Mouse (Mus musculus) forebrain, embryonic 15.5 days (tissue): ENCODE results near the gene Zfp575. TPM values are rescaled to one million over a fixed set of nuclear protein-coding genes. Genes with fewer than 3 reads are reported as not detected.

ENCODE experiments used
- ATAC-seq: fragments of 200-750 bp; cut with Nextera tagmentation; replicated peaks from 2 replicates; pipeline ENCODE4 v1.8.0; 2017; ENCODE audit warnings: mild to moderate bottlenecking, moderate TSS enrichment, moderate library complexity
- H3K27ac ChIP-seq: fragments of 300-500 bp; sonication (generic); replicated peaks from 2 replicates; pipeline ENCODE4 v1.5.1; 2015; ENCODE audit warnings: mild to moderate bottlenecking, inconsistent platforms
- H3K27me3 ChIP-seq: fragments of 300-500 bp; sonication (generic); 2 replicates; pipeline ENCODE4 v1.6.1; 2015; ENCODE audit warnings: inconsistent platforms
- H3K36me3 ChIP-seq: fragments of 300-500 bp; sonication (generic); 2 replicates; pipeline ENCODE4 v1.6.1; 2015; ENCODE audit warnings: mild to moderate bottlenecking, inconsistent platforms
- H3K4me1 ChIP-seq: fragments of 300-500 bp; sonication (generic); 2 replicates; pipeline ENCODE4 v1.6.1; 2015; ENCODE audit warnings: inconsistent platforms
- H3K4me2 ChIP-seq: fragments of 300-500 bp; sonication (generic); replicated peaks from 2 replicates; pipeline ENCODE4 v1.6.1; 2015; ENCODE audit warnings: mild to moderate bottlenecking, inconsistent platforms
- H3K4me3 ChIP-seq: fragments of 300-500 bp; sonication (generic); 2 replicates; pipeline ENCODE4 v1.5.1; 2015; ENCODE audit warnings: mild to moderate bottlenecking, inconsistent platforms
- H3K9ac ChIP-seq: fragments of 300-500 bp; sonication (generic); replicated peaks from 2 replicates; pipeline ENCODE4 v1.6.1; 2015; ENCODE audit warnings: mild to moderate bottlenecking, inconsistent platforms
- H3K9me3 ChIP-seq: fragments of 300-500 bp; sonication (generic); 2 replicates; pipeline ENCODE4 v1.6.1; 2016; ENCODE audit warnings: inconsistent platforms
- WGBS: fragments of 180-500 bp; shearing (Covaris S2); methylation state at CpG from one replicate; pipeline ENCODE4 v1.1.7; 2015; ENCODE audit warnings: mixed read lengths; 5-methylcytosine and 5-hydroxymethylcytosine counted together
- polyA plus RNA-seq: library from polyadenylated mRNA; unstranded; fragments of >200 nt; fragmentation: Nextera tagmentation; extraction: Ambion mirVana; gene quantifications from 2 replicates; pipeline ENCODE4 v1.2.1, GENCODE M21; 2015

Zfp575 gene
- polyA plus RNA-seq, 1 experiment from 2014 or later, result 11.6 TPM

DNA sequence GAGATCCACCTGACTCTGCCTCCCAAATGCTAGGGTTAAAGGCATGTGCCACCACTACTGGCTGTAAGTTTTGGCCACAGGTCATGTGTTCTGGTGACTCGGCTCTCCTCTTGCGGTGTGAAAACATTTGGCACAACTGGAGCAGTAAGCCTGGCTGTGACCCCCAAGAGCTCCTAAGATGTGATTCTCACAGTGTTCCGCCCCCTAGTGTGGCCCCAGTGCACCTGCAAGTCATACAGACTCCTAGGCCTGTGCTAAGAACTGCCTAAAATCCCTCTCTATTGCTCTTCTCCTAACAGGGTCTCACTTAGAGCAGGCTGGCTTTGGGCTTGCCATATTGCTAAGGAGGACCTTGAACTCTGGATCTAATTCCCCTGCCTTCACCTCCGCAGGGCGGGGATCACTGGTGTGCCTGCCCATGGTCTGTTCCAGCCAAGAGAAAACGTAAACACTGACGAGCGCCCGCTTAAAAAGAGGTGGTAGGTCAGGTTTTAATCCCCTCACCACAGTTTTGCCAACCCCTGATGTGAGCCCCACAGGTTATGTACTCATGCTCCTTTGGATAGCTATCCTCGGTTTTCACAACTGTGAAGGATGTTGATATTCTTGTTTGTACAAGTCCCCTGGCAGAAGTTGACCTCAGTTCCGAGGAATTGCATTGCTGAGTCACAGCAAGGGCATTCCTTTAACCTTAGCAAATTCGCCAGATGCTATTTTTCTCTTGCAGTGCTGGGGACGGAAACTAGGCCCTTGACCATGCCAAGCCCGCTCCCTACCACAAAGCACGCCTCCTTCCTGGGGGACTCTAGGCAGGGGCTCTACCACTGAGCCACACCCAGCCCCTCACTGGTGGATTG lies 12.0 kb upstream of the Zfp575 start:
- Histone ChIP-seq H3K4me1 (peaks cover 5% of the 10 kb centered on the region), H3K4me3 (no peak overlapping the region), H3K9ac (no peak overlapping the region), H3K27ac (no peak overlapping the region), H3K36me3 (no peaks in the 10 kb centered on the region), H3K4me2 (no peak overlapping the region), H3K9me3 (no peaks in the 10 kb centered on the region), H3K27me3 (no peaks in the 10 kb centered on the region)
- no peak for ATAC-seq
- 77% methylated on average over 15 of the region's 15 CpGs for WGBS

DNA sequence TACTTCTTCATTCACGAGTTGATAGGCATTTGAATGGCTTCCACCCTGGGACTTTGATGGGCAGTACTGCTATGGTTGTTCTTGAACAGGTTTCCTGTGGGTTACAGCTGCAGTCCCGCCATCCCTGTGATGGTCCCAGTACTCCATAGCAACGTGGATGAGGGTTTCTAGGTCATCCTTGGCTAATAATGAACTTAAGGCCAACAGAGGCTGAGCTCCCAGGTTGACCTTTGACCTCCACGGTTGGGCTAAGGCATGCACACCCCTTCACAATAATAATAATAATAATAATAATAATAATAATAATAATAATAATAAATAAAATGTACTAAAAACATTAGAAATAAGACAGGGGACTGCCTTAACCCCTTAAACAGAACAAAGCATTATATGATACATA lies 10.7 kb upstream of the Zfp575 start:
- ATAC-seq, result no peak
- no peak overlapping the region for H3K4me2 ChIP-seq
- no peaks in the 10 kb centered on the region for H3K36me3 ChIP-seq
- no peak overlapping the region for H3K9ac ChIP-seq
- no peak overlapping the region for H3K27ac ChIP-seq
- H3K4me3 ChIP-seq, result no peak overlapping the region
- no peaks in the 10 kb centered on the region for H3K27me3 ChIP-seq
- peaks cover 16% of the 10 kb centered on the region for H3K4me1 ChIP-seq
- WGBS, result 72% methylated on average over 4 of the region's 4 CpGs
- H3K9me3 ChIP-seq, result no peaks in the 10 kb centered on the region

GRCm38 (mm10) chr7:24595464-24595863 lies 8.0 kb upstream of the Zfp575 start:
- Histone ChIP-seq H3K27me3 (no peaks in the 10 kb centered on the region), H3K4me2 (no peak overlapping the region), H3K4me3 (no peak overlapping the region), H3K27ac (no peak overlapping the region), H3K4me1 (peaks cover 20% of the 10 kb centered on the region), H3K9me3 (no peaks in the 10 kb centered on the region), H3K36me3 (no peaks in the 10 kb centered on the region), H3K9ac (no peak overlapping the region)
- 83% methylated on average over 2 of the region's 2 CpGs for WGBS
- ATAC-seq, result no peak

DNA sequence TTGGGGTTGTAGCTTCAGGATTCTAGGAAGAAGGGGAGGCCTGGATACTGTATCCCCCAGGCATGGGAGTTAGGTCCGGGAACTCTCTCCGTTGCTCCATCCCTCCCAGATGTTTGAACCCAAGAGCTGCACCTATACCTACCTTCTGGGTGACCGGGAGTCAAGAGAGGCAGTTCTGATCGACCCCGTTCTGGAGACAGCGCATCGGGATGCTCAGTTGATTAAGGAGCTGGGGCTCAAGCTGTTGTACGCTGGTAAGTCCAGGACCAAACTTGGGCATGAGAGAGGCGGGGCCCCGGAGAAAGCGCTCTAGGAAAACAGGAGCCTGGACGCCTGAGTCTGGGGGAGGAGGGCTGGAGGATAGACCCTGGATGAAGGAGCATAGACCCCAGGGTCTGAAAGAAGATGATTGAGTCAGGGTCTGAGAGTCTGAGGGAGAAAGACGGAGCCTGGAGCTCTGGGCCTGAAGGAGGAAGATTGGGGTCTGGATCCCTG lies 6.9 kb upstream of the Zfp575 start:
- H3K4me2 ChIP-seq, result peak overlapping the region; percentile 84
- peaks cover 20% of the 10 kb centered on the region for H3K4me1 ChIP-seq
- H3K9ac ChIP-seq, result peak overlapping the region; percentile 69
- no peaks in the 10 kb centered on the region for H3K27me3 ChIP-seq
- peak overlapping the region; percentile 64 for H3K4me3 ChIP-seq
- no peak overlapping the region for H3K27ac ChIP-seq
- no peaks in the 10 kb centered on the region for H3K9me3 ChIP-seq
- H3K36me3 ChIP-seq, result no peaks in the 10 kb centered on the region
- 3% methylated on average over 13 of the region's 13 CpGs for WGBS
- 0 out of 2 replicates have a peak, but pooled peaks have one; percentile 17 for ATAC-seq

DNA sequence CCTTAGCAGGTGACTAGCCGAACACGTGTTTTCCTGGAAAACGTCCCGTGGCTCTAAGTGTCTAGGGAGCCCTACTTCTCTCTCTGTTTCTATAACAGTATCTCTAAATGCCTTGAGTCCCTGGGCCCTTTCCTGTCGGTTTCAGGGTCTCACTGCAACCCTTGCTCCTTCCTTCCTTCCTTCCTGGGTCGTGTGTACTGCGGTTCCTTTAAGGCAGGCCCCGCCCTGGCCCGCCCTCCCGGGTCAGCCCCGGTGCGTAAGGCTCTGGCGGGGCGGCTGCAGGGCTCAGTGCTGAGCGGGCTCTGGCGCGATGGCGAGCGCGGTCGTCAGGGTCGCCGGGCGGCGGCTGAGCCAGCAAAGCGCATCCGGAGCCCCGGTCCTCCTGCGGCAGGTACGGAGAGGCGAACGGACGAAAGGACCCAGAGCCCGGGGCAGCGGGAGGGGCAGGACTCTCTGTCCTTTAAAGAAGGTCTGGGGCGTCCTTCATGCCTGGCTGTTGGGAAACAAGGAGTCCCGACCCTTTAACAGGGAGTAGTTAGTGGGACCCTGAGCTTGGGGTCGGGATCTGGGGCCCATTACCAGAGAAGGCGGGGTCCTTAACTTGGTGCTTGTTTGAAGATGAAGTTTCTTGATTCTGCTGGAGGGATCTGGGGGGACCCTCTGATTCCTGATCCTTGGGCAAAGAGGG lies 6.3 kb upstream of the Zfp575 start:
- Histone ChIP-seq H3K9me3 (no peaks in the 10 kb centered on the region), H3K36me3 (no peaks in the 10 kb centered on the region), H3K27ac (no peak overlapping the region), H3K4me1 (peaks cover 20% of the 10 kb centered on the region), H3K9ac (peak overlapping the region; percentile 69), H3K4me3 (peak overlapping the region; percentile 64), H3K4me2 (peak overlapping the region; percentile 84), H3K27me3 (no peaks in the 10 kb centered on the region)
- 2% methylated on average over 39 of the region's 39 CpGs for WGBS
- ATAC-seq, result peak; percentile 93

DNA sequence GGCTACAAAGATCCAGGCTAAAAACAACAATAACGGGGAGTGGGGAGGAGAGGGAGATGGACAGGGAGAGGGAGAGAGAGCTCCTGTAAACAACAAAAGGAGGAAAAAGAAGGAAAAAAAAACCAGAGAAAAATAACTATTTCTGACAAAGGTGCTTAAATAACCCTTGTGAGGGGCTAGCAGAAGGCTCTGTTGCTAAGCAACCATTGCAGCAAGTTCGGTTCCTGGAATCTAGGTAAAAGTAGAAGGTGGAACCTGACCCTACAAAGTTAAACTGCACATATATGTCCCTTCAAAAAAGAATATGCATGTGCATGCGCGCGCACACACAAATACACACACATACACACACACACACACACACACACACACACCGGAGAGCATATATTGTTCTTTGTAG lies 5.3 kb upstream of the Zfp575 start:
- Histone ChIP-seq H3K27ac (no peak overlapping the region), H3K4me2 (no peak overlapping the region), H3K36me3 (no peaks in the 10 kb centered on the region), H3K9me3 (no peaks in the 10 kb centered on the region), H3K9ac (no peak overlapping the region), H3K27me3 (no peaks in the 10 kb centered on the region), H3K4me3 (no peak overlapping the region), H3K4me1 (peaks cover 21% of the 10 kb centered on the region)
- WGBS, result 69% methylated on average over 6 of the region's 6 CpGs
- ATAC-seq, result no peak

DNA sequence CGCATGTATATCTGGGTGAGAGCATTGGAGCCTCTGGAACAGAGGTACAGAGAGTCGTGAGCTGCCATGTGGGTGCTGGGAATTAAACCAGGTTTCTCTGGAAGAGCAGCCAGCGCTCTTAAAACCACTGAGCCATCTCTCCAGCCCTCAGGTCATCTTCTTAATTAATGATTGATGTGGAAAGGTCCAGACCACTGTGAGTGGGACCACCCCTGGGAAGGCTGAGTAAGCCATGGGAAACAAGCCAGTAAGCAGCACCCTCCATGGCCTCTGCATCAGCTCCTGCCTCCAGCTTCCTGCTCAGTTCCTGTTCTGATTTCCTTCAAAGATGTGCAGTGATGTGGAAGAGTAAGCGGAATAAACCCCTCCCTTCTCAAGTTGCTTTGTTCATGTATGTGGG lies 4.7 kb upstream of the Zfp575 start:
- no peak overlapping the region for H3K9ac ChIP-seq
- WGBS, result 56% methylated on average over 4 of the region's 4 CpGs
- H3K27ac ChIP-seq, result no peak overlapping the region
- H3K4me1 ChIP-seq, result peaks cover 24% of the 10 kb centered on the region
- ATAC-seq, result no peak
- H3K4me3 ChIP-seq, result no peak overlapping the region
- no peak overlapping the region for H3K4me2 ChIP-seq
- H3K36me3 ChIP-seq, result no peaks in the 10 kb centered on the region
- H3K9me3 ChIP-seq, result no peaks in the 10 kb centered on the region
- no peaks in the 10 kb centered on the region for H3K27me3 ChIP-seq

GRCm38 (mm10) chr7:24591735-24592134 lies 4.3 kb upstream of the Zfp575 start:
- Histone ChIP-seq H3K9ac (no peak overlapping the region), H3K36me3 (no peaks in the 10 kb centered on the region)
- WGBS, result 82% methylated on average over 5 of the region's 5 CpGs

GRCm38 (mm10) chr7:24588336-24588735 lies 895 bp upstream of the Zfp575 start:
- Histone ChIP-seq H3K9ac (no peak overlapping the region), H3K27ac (no peak overlapping the region), H3K4me3 (no peak overlapping the region), H3K27me3 (peaks cover 20% of the 10 kb centered on the region), H3K36me3 (no peaks in the 10 kb centered on the region), H3K4me2 (no peak overlapping the region), H3K4me1 (peaks cover 17% of the 10 kb centered on the region), H3K9me3 (no peaks in the 10 kb centered on the region)
- ATAC-seq, result no peak
- 87% methylated on average over 13 of the region's 13 CpGs for WGBS

More at GRCm38 (mm10) chr7:24591735-24592134, 4.3 kb upstream of the Zfp575 start:
- no peak overlapping the region for H3K4me3 ChIP-seq
- no peaks in the 10 kb centered on the region for H3K9me3 ChIP-seq
- H3K4me2 ChIP-seq, result no peak overlapping the region
- ATAC-seq, result no peak
- no peak overlapping the region for H3K27ac ChIP-seq
- H3K4me1 ChIP-seq, result peaks cover 28% of the 10 kb centered on the region
- peaks cover under 1% of the 10 kb centered on the region for H3K27me3 ChIP-seq

DNA sequence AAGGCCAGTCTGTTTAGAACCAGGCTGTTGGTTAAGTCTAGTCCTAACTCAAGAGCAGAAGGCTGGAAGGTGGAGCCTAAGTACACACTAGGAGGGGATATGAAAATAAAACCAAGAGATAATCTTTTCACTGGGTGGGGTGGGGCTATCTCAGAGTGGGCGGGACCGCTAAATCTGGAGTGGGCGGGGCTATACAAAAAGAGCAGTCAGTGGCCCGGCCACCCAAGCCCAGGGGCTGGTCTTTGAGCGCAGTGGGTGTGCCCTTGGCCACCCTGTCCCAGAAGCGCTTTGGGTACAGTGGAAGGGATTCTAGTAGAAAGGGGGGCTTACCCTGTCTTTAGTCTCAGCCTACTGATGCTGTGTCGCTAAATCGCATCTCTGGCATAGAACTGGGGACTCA lies 613 bp downstream of the Zfp575 start:
- no peak overlapping the region for H3K27ac ChIP-seq
- no peaks in the 10 kb centered on the region for H3K9me3 ChIP-seq
- 8% methylated on average over 8 of the region's 8 CpGs for WGBS
- H3K4me1 ChIP-seq, result peaks cover 10% of the 10 kb centered on the region; the same call in 1 of the 2 replicates
- peak; percentile 61 for ATAC-seq
- H3K27me3 ChIP-seq, result peaks cover 20% of the 10 kb centered on the region
- H3K9ac ChIP-seq, result peak overlapping the region; percentile 83
- no peaks in the 10 kb centered on the region for H3K36me3 ChIP-seq
- peak overlapping the region; percentile 66 for H3K4me2 ChIP-seq
- peak overlapping the region; percentile 58 for H3K4me3 ChIP-seq

GRCm38 (mm10) chr7:24585995-24586394 lies 1.4 kb downstream of the Zfp575 start:
- no peak overlapping the region for H3K4me3 ChIP-seq

DNA sequence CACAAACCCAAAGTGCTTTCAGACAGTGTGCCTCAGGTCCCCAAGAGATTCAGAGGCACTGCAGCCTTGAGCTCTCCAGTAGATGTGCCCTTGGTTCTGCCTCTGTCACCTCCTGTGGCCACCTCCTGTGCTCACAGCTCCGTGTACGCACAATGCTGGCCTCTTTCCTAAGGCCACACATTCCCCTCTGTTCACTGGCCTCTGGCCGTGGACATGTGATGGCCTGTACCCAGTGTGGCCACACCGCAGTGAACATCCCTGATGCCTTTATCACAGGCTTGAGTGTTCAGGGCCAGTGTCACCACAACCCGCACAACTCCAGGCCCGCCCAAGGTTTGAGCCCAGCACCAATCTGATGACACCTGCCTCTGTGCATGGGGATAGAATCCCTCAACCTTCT lies 2.6 kb downstream of the Zfp575 start:
- H3K4me2 ChIP-seq, result no peak overlapping the region

More at GRCm38 (mm10) chr7:24585995-24586394, 1.4 kb downstream of the Zfp575 start:
- H3K9ac ChIP-seq, result no peak overlapping the region
- peaks cover 20% of the 10 kb centered on the region for H3K27me3 ChIP-seq
- H3K27ac ChIP-seq, result no peak overlapping the region
- WGBS, result 36% methylated on average over 15 of the region's 16 CpGs
- H3K4me1 ChIP-seq, result peaks cover 10% of the 10 kb centered on the region; the same call in 1 of the 2 replicates
- no peak for ATAC-seq
- no peak overlapping the region for H3K4me2 ChIP-seq
- no peaks in the 10 kb centered on the region for H3K36me3 ChIP-seq
- H3K9me3 ChIP-seq, result no peaks in the 10 kb centered on the region

More for the DNA sequence above, 2.6 kb downstream of the Zfp575 start:
- H3K27ac ChIP-seq, result no peak overlapping the region
- no peak overlapping the region for H3K4me3 ChIP-seq
- no peak for ATAC-seq
- no peaks in the 10 kb centered on the region for H3K9me3 ChIP-seq
- H3K9ac ChIP-seq, result no peak overlapping the region
- peaks cover 20% of the 10 kb centered on the region for H3K27me3 ChIP-seq
- H3K36me3 ChIP-seq, result no peaks in the 10 kb centered on the region
- WGBS, result 89% methylated on average over 6 of the region's 6 CpGs
- H3K4me1 ChIP-seq, result peaks cover 10% of the 10 kb centered on the region; the same call in 1 of the 2 replicates
